ENCODE assay signal across 22 mouse cellular contexts in the genomic region with DNA sequence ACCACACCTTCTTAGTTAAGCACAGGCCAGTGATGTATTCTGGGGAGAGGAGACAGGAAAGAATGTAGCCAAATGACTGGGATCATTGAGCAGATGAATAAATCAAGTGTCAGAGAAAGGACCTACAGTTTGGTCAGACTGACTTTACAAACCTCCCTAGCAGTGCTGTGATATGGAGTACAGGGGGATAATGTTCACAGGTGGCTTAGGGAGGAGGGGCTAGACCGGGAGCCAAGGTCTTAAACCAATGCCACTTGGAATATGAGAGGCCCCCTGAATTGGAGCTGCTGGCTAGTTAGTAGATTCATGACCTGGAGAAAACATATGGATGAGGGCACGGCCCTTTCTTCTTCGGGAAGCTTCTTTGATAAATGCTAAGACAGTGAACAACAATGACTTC.
DNase-seq lines count a peak whose midpoint lies in the region; ATAC-seq and TF ChIP-seq lines count a peak whose summit lies in the region.
"Had no signal": no experiment of that assay in that cellular context is flagged by ENCODE, and none has a peak within 500 bp of the region (broad histone marks: within the 10 kb centered on the region; RNA-seq: fewer than 3 reads in every experiment).

No protein-coding gene starts in this region.

- H3K36me3 ChIP-seq in kidney, embryonic 14.5 days (ENCODE audit: control insufficient read depth, insufficient read depth, low read length) = no peaks in the 10 kb centered on the region
- no peaks in the 10 kb centered on the region for H3K36me3 ChIP-seq in kidney, embryonic 15.5 days
- no peaks in the 10 kb centered on the region for H3K36me3 ChIP-seq in kidney, embryonic 16.5 days (ENCODE audit: insufficient read depth, low read length)
- H3K36me3 ChIP-seq in kidney, postnatal 0 days (ENCODE audit: insufficient read depth, low read length) = no peaks in the 10 kb centered on the region
- H3K36me3 ChIP-seq: G1E had no signal

- no peak for TF ChIP-seq CTCF in kidney, postnatal 0 days (IDR thresholded peaks at IDR 0.05; ENCODE audit: low read depth)

- DNase-seq in kidney, adult 18-20 months = no peak
- no peak for DNase-seq in kidney, postnatal 36 days
- DNase-seq in kidney, adult 11 months = no peak
- DNase-seq in kidney, postnatal 0 days (ENCODE audit: low spot score) = peak; percentile 33
- DNase-seq in kidney, postnatal 4 days = no peak
- DNase-seq: adrenal gland, adult 2 months; adrenal gland, adult 8-10 months; adrenal gland, postnatal 10 days; adrenal gland, postnatal 14 days; adrenal gland, postnatal 25 days; adrenal gland, postnatal 36 days; B cell, adult 2 months; cerebellum, adult 11 months; cerebellum, adult 11-12 months had no signal

- no peaks in the 10 kb centered on the region for H3K9me3 ChIP-seq in kidney, embryonic 14.5 days (ENCODE audit: control insufficient read depth, low read length)
- no peaks in the 10 kb centered on the region for H3K9me3 ChIP-seq in kidney, embryonic 15.5 days (replicated peaks)
- no peaks in the 10 kb centered on the region for H3K9me3 ChIP-seq in kidney, embryonic 16.5 days (ENCODE audit: low read length)
- H3K9me3 ChIP-seq in kidney, postnatal 0 days (replicated peaks; ENCODE audit: low read length) = no peaks in the 10 kb centered on the region

- peak; percentile 61; the same call in 1 of the 2 replicates for ATAC-seq in kidney, embryonic 14.5 days (ENCODE audit: low FRiP score, low TSS enrichment)
- ATAC-seq in kidney, embryonic 15.5 days (replicated peaks; ENCODE audit: low FRiP score) = peak; percentile 65
- peak; percentile 56 for ATAC-seq in kidney, embryonic 16.5 days (ENCODE audit: low FRiP score, low TSS enrichment)
- no peak for ATAC-seq in kidney, postnatal 0 days (replicated peaks; ENCODE audit: low FRiP score, low read depth)
- ATAC-seq: activated CD4-positive, CD25-positive, alpha-beta regulatory T cell, adult 4 months; CD4-positive, CD25-positive, alpha-beta regulatory T cell, adult 4 months; Patski had no signal

- no peak overlapping the region for H3K9ac ChIP-seq in kidney, embryonic 14.5 days (ENCODE audit: low read depth, low read length)
- no peak overlapping the region for H3K9ac ChIP-seq in kidney, embryonic 15.5 days
- H3K9ac ChIP-seq in kidney, embryonic 16.5 days (replicated peaks; ENCODE audit: low read length) = no peak overlapping the region
- H3K9ac ChIP-seq in kidney, postnatal 0 days (ENCODE audit: low read depth, low read length) = no peak overlapping the region

- 62% methylated on average over 3 of the region's 3 CpGs for WGBS in kidney, embryonic 14.5 days
- WGBS in kidney, embryonic 15.5 days = 53% methylated on average over 3 of the region's 3 CpGs
- WGBS in kidney, embryonic 16.5 days = 42% methylated on average over 3 of the region's 3 CpGs
- 46% methylated on average over 3 of the region's 3 CpGs for WGBS in kidney, postnatal 0 days

- H3K4me1 ChIP-seq in kidney, embryonic 14.5 days (ENCODE audit: control insufficient read depth, insufficient read depth, low read length) = 0 out of 2 replicates have a peak, but pooled peaks cover 3% of the 10 kb centered on the region
- peaks cover 18% of the 10 kb centered on the region; the same call in 1 of the 2 replicates for H3K4me1 ChIP-seq in kidney, embryonic 15.5 days
- H3K4me1 ChIP-seq in kidney, embryonic 16.5 days (ENCODE audit: insufficient read depth, low read length) = peaks cover 6% of the 10 kb centered on the region
- H3K4me1 ChIP-seq in kidney, postnatal 0 days (replicated peaks; ENCODE audit: insufficient read depth, low read length) = no peaks in the 10 kb centered on the region

- no peak overlapping the region for H3K4me2 ChIP-seq in kidney, embryonic 14.5 days (replicated peaks; ENCODE audit: low read depth, low read length)
- H3K4me2 ChIP-seq in kidney, embryonic 15.5 days = no peak overlapping the region
- no peak overlapping the region for H3K4me2 ChIP-seq in kidney, embryonic 16.5 days (replicated peaks; ENCODE audit: low read depth, low read length)
- H3K4me2 ChIP-seq in kidney, postnatal 0 days (ENCODE audit: low read length) = no peak overlapping the region

- no peak overlapping the region for H3K27ac ChIP-seq in kidney, embryonic 14.5 days (ENCODE audit: low read depth, low read length)
- H3K27ac ChIP-seq in kidney, embryonic 15.5 days = no peak overlapping the region
- no peak overlapping the region for H3K27ac ChIP-seq in kidney, embryonic 16.5 days (ENCODE audit: low read length)
- no peak overlapping the region for H3K27ac ChIP-seq in kidney, postnatal 0 days

- H3K4me3 ChIP-seq in kidney, embryonic 14.5 days (ENCODE audit: low read length) = no peak overlapping the region
- no peak overlapping the region for H3K4me3 ChIP-seq in kidney, embryonic 15.5 days (replicated peaks)
- H3K4me3 ChIP-seq in kidney, embryonic 16.5 days (ENCODE audit: low read length) = no peak overlapping the region
- no peak overlapping the region for H3K4me3 ChIP-seq in kidney, postnatal 0 days (replicated peaks; ENCODE audit: low read depth, low read length)

- H3K27me3 ChIP-seq in kidney, embryonic 14.5 days (ENCODE audit: control insufficient read depth, insufficient read depth, low read length) = no peaks in the 10 kb centered on the region; the same call in 1 of the 2 replicates
- H3K27me3 ChIP-seq in kidney, embryonic 15.5 days = 0 out of 2 replicates have a peak, but pooled peaks cover 4% of the 10 kb centered on the region
- H3K27me3 ChIP-seq in kidney, embryonic 16.5 days (ENCODE audit: insufficient read depth, low read length) = peaks cover 4% of the 10 kb centered on the region; the same call in 1 of the 2 replicates
- H3K27me3 ChIP-seq in kidney, postnatal 0 days (ENCODE audit: insufficient read depth, low read length) = no peaks in the 10 kb centered on the region
- H3K27me3 ChIP-seq: CH12.LX, Patski had no signal
